Mouse (Mus musculus) CD4-positive, CD25-positive, alpha-beta regulatory T cell, adult 4 months (primary cell): ENCODE data around the gene Mcm3ap. TPM values are rescaled to one million over a fixed set of nuclear protein-coding genes. Genes with fewer than 3 reads are reported as not detected.
A peak's percentile ranks its signal among the peaks of the same experiment; 100 is the strongest.

Source experiments
- ATAC-seq: one replicate; pipeline ENCODE4 v1.8.0; 2017
- polyA plus RNA-seq, 2 experiments: library from polyadenylated mRNA; unstranded; fragments of 100-300 nt; shearing (Covaris generic); gene quantifications; one replicate each; pipeline ENCODE4 v1.2.1; 2017

Mcm3ap gene
- 10 to 100 TPM; 47.6 to 56.5 TPM for polyA plus RNA-seq

DNA sequence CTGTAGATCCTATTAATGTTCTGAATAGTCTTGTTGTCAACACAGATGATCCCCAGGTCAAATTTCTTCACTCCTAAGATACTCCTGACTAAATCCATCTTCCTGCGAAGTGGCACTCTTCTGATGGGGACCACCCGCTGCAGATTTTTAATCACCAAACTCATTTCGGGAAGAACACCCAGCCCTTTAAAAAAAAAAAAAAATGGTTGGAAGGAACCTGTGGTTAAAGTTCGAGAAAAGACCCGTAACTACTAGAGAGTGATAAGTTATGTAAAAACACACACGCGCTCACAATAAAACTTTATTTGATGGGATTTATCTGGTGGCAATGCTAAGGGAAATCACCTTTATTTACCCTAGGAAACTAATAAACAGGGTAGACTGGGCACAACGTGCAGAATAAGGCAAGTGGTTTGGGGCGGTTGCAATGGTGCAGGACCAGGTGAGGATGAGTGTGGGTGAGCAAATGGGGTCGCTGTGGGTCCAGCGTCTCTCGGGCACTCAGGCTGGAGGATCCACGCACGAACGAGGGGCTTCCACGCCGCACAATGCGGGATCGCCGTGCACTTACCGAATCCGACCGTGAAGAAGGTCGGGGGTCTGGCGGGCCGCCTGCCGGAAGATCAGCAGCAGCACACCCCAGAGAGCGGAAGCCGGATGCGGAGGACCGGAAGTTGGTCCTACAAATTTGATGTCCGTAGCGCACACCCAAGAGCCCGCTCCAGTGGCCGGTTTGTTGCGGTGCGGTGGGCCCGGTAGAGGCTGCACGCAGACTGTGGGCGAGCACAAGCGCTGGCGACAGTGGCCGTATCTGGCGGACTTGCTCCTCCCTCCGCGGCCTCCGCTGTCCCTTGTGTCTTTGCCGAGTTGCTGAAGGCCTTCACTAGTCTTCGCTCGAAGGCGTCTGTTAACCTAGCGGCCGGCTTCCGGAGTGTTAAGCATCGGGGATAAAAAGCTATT lies at the start of gene Mcm3ap, which contains the start of gene Ybey:
Mcm3ap (plus strand) TSS at position 725 of the 960 bp plus-strand sequence.
Ybey (minus strand) TSS at position 912 of the 960 bp plus-strand sequence.
- ATAC-seq, result peak; percentile 96

GRCm38 (mm10) chr10:76425674-76426073 lies 43.1 kb upstream of the Mcm3ap start:
- no peak for ATAC-seq

DNA sequence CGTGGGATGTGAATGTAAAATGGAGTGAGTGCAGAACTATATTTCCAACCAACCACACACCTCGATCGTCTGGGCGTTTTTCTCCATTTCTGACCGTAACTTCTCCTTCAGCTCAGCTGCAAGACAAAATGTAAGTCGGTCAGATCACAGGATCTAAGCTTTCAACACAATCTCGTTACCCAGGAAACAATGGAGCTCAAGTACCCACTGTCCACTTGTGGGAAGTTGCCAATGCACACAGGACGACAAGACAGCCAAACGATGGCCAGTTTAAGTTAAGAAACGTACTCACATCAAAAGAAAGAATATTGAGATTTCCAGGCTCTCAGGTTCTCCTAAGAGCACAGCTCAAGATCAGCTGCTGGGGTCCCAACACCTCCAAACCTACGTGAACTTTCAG lies 34.8 kb upstream of the Mcm3ap start:
- ATAC-seq, result no peak

- ATAC-seq, result no peak
Measured at GRCm38 (mm10) chr10:76439107-76439890, 29.4 kb upstream of the Mcm3ap start.

GRCm38 (mm10) chr10:76440281-76440680 lies 28.4 kb upstream of the Mcm3ap start, which contains the start of gene AC141477.1:
TSS of gene AC141477.1 (minus strand) at chr10:76440444.
- no peak for ATAC-seq

GRCm38 (mm10) chr10:76442178-76443088 lies 26.3 kb upstream of the Mcm3ap start, which contains the start of gene Pcnt:
TSS of gene Pcnt (minus strand) at chr10:76442786.
- peak; percentile 93 for ATAC-seq

DNA sequence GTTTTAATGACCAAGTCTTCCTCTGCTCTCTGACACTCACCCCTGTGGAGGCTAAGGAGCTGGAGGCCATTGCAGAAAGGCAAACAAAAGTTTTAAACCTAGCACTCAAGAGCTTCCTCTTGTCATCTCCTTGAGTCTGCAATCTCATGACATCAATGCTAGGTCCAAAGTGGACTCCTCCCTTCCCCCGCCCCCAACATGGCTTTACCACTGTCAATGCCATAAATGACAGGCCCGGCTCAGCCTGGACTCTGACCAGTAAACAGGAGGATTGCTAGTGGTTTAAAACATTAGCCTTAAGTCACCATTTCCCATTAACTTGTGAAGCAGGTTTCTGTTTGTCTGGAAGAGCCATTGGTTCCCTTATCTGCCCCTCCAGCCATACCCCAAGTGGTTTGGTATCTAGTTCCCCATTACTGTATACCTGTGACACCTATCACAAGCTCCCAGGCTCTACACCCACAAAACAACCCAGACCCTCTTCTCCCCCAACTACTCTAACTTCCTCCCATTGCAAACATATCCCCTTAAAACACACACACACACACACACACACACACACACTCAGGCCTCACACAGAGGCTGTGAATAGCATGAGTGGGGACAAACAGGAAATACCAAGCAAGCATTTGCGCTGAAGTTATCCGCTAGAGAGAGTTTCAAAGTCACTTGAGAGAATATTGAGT lies 22.6 kb upstream of the Mcm3ap start:
- no peak for ATAC-seq

GRCm38 (mm10) chr10:76447406-76448229 lies 21.1 kb upstream of the Mcm3ap start:
- no peak for ATAC-seq

DNA sequence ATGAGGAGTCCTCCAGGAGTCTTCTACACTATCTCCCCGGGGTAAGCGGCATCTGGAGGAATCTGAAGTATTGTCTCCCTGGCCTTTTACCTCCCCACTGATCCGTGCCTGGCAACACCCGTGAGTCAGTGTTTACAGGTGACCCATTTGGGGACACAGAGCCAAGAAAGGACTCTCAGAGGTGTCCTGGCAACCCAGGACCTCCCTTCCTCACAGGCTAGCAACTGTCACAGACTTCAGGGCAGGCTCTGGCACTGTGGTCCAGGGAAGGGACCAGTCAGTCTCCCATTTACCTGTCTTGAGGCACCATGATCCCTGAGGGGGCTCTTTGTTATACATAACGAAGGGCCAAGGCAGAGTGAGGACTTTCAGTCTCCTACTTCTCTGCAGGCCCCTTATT lies 19.9 kb upstream of the Mcm3ap start, which contains the start of gene 2610028H24Rik:
2610028H24Rik (plus strand) TSS at position 231 of the 400 bp plus-strand sequence.
- no peak for ATAC-seq

- ATAC-seq, result no peak
Measured at GRCm38 (mm10) chr10:76455289-76455688, 13.4 kb upstream of the Mcm3ap start.

DNA sequence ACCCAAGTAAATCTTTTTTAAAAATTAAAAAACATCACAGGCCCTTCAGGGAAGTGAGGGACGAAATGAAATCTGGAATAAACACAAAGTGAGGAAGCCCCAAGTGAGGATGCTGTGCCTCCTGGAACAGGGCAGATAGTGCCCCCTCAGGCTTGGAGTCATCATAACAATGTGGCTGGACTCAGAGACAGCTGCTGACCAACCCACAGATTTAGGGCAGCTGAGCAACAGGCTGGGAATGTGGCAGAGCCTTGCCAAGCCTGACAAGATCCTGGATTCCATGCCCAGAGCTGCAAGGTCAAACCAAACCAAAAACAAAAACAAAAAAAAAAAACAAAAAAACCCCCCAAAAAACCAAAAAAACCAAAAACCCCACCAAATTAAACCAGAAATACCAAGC lies 7.5 kb upstream of the Mcm3ap start:
- ATAC-seq, result no peak

DNA sequence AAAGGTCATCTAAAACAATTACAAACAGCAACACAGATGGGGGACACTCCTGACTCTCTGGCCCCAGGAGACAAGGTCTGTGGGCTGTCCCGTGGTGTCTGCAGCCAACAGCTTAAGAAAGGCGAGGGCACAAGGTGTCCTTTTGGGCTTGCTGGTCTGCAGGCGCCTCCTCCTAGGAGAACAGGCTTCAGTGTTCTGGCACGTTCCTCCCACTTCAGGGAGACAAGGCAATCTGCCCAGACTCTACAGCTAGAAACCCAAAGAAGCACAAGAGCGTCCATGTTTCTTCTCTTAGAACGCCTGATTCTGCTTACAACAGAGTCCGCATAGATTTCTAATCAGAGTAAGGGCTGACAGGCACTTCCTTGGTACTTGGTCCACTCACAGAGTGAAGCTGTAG lies 6.4 kb upstream of the Mcm3ap start:
- no peak for ATAC-seq

- no peak for ATAC-seq
Measured at GRCm38 (mm10) chr10:76462721-76463120, 6.0 kb upstream of the Mcm3ap start.

DNA sequence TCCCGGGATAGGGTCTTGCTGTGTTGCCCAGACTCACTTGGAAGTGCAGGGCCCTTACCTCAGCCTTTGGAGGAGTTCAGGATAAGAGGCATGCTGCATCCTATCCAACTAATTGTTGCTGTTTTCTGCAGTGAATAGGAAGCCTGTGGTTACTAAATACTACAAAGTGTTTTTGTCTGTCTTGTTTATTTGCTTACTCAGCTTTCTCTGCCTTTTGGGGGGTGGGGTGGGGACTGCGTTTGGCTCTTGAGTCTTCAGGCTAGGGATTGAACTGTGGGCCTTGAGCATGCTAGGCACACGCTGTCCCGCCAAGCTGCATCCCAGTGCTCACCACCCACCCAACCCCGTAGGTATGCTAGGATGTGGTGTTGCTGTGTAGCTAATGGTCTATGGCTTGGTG lies 5.0 kb downstream of the Mcm3ap start:
- no peak for ATAC-seq

- no peak for ATAC-seq
Measured at GRCm38 (mm10) chr10:76480851-76481250, 12.1 kb downstream of the Mcm3ap start.

GRCm38 (mm10) chr10:76481480-76481879 lies 12.8 kb downstream of the Mcm3ap start:
- ATAC-seq, result no peak

GRCm38 (mm10) chr10:76486302-76486701 lies 17.6 kb downstream of the Mcm3ap start:
- ATAC-seq, result no peak

GRCm38 (mm10) chr10:76488265-76488664 lies 19.5 kb downstream of the Mcm3ap start:
- ATAC-seq, result no peak

GRCm38 (mm10) chr10:76489205-76489604 lies 20.5 kb downstream of the Mcm3ap start:
- no peak for ATAC-seq

GRCm38 (mm10) chr10:76493527-76493926 lies 24.8 kb downstream of the Mcm3ap start:
- ATAC-seq, result no peak
